Mouse (Mus musculus): Measurements from ENCODE around the gene Cdc42bpa. TPM values are rescaled to one million over a fixed set of nuclear protein-coding genes. Genes with fewer than 3 reads are reported as not detected.

The Cdc42bpa gene
- polyA plus RNA-seq, 1 experiment from 2014 or later = 22.2 TPM

GRCm38 (mm10) chr1:180098426-180098825 lies 138.2 kb downstream of the Cdc42bpa start:
- no peak overlapping the region for H3K27ac ChIP-seq (replicated peaks)
- no peak for ATAC-seq (ENCODE audit: low FRiP score, low read depth)
- no peak overlapping the region for H3K4me3 ChIP-seq
- H3K4me2 ChIP-seq (replicated peaks) = no peak overlapping the region
- H3K9me3 ChIP-seq = no peaks in the 10 kb centered on the region
- peaks cover 11% of the 10 kb centered on the region; the same call in 1 of the 2 replicates for H3K36me3 ChIP-seq
- H3K4me1 ChIP-seq = no peaks in the 10 kb centered on the region
- no peak overlapping the region for H3K9ac ChIP-seq (replicated peaks)
- 91% methylated on average over 5 of the region's 5 CpGs for WGBS
- no peaks in the 10 kb centered on the region for H3K27me3 ChIP-seq

- no peaks in the 10 kb centered on the region for H3K27me3 ChIP-seq
- ATAC-seq (ENCODE audit: low FRiP score, low read depth) = no peak
- WGBS = 63% methylated on average over 3 of the region's 3 CpGs
- H3K9me3 ChIP-seq = no peaks in the 10 kb centered on the region
- H3K4me1 ChIP-seq = 0 out of 2 replicates have a peak, but pooled peaks cover 3% of the 10 kb centered on the region
- H3K36me3 ChIP-seq = no peaks in the 10 kb centered on the region
- H3K4me2 ChIP-seq (replicated peaks) = no peak overlapping the region
- no peak overlapping the region for H3K9ac ChIP-seq (replicated peaks)
- H3K4me3 ChIP-seq = no peak overlapping the region
- H3K27ac ChIP-seq (replicated peaks) = no peak overlapping the region
Observed at GRCm38 (mm10) chr1:180104567-180104966, 144.3 kb downstream of the Cdc42bpa start.

GRCm38 (mm10) chr1:180109050-180109449 lies 148.8 kb downstream of the Cdc42bpa start:
- Histone ChIP-seq H3K4me1 (0 out of 2 replicates have a peak, but pooled peaks cover 3% of the 10 kb centered on the region), H3K4me2 (replicated peaks) (no peak overlapping the region), H3K27me3 (no peaks in the 10 kb centered on the region), H3K4me3 (no peak overlapping the region), H3K9ac (replicated peaks) (no peak overlapping the region), H3K27ac (replicated peaks) (no peak overlapping the region), H3K36me3 (peaks cover 7% of the 10 kb centered on the region; the same call in 1 of the 2 replicates), H3K9me3 (no peaks in the 10 kb centered on the region)
- WGBS = 60% methylated on average over 5 of the region's 5 CpGs
- ATAC-seq (ENCODE audit: low FRiP score, low read depth) = no peak

GRCm38 (mm10) chr1:180116525-180116924 lies 156.3 kb downstream of the Cdc42bpa start:
- peaks cover 12% of the 10 kb centered on the region; the same call in 1 of the 2 replicates for H3K36me3 ChIP-seq
- H3K4me1 ChIP-seq = no peaks in the 10 kb centered on the region
- H3K4me3 ChIP-seq = no peak overlapping the region
- WGBS = 84% methylated on average over 1 of the region's 1 CpGs
- H3K4me2 ChIP-seq (replicated peaks) = no peak overlapping the region
- no peaks in the 10 kb centered on the region for H3K27me3 ChIP-seq
- H3K27ac ChIP-seq (replicated peaks) = no peak overlapping the region
- H3K9ac ChIP-seq (replicated peaks) = no peak overlapping the region
- ATAC-seq (ENCODE audit: low FRiP score, low read depth) = no peak
- no peaks in the 10 kb centered on the region for H3K9me3 ChIP-seq

GRCm38 (mm10) chr1:180118233-180118632 lies 158.0 kb downstream of the Cdc42bpa start:
- H3K36me3 ChIP-seq = 0 out of 2 replicates have a peak, but pooled peaks cover 5% of the 10 kb centered on the region
- no peaks in the 10 kb centered on the region for H3K4me1 ChIP-seq
- no peak overlapping the region for H3K4me2 ChIP-seq (replicated peaks)
- no peaks in the 10 kb centered on the region for H3K9me3 ChIP-seq
- no peak for ATAC-seq (ENCODE audit: low FRiP score, low read depth)
- no peak overlapping the region for H3K4me3 ChIP-seq
- WGBS = 83% methylated on average over 8 of the region's 8 CpGs
- no peak overlapping the region for H3K9ac ChIP-seq (replicated peaks)
- no peaks in the 10 kb centered on the region for H3K27me3 ChIP-seq
- H3K27ac ChIP-seq (replicated peaks) = no peak overlapping the region

- Histone ChIP-seq H3K4me3 (no peak overlapping the region), H3K4me2 (replicated peaks) (no peak overlapping the region), H3K27ac (replicated peaks) (no peak overlapping the region), H3K36me3 (no peaks in the 10 kb centered on the region), H3K4me1 (no peaks in the 10 kb centered on the region), H3K9me3 (no peaks in the 10 kb centered on the region), H3K9ac (replicated peaks) (no peak overlapping the region), H3K27me3 (no peaks in the 10 kb centered on the region)
- WGBS = 98% methylated on average over 5 of the region's 5 CpGs
- no peak for ATAC-seq (ENCODE audit: low FRiP score, low read depth)
Observed at GRCm38 (mm10) chr1:180128077-180128792, 168.0 kb downstream of the Cdc42bpa start.

GRCm38 (mm10) chr1:180131402-180131801 lies 171.1 kb downstream of the Cdc42bpa start:
- H3K27ac ChIP-seq (replicated peaks) = no peak overlapping the region
- ATAC-seq (ENCODE audit: low FRiP score, low read depth) = no peak
- H3K36me3 ChIP-seq = peaks cover 2% of the 10 kb centered on the region; the same call in 1 of the 2 replicates
- H3K4me2 ChIP-seq (replicated peaks) = no peak overlapping the region
- no peak overlapping the region for H3K9ac ChIP-seq (replicated peaks)
- no peaks in the 10 kb centered on the region for H3K4me1 ChIP-seq
- no peaks in the 10 kb centered on the region for H3K9me3 ChIP-seq
- no peak overlapping the region for H3K4me3 ChIP-seq
- no peaks in the 10 kb centered on the region for H3K27me3 ChIP-seq
- 67% methylated on average over 3 of the region's 3 CpGs for WGBS

- H3K36me3 ChIP-seq = peaks cover 10% of the 10 kb centered on the region; the same call in 1 of the 2 replicates
- no peak overlapping the region for H3K4me3 ChIP-seq
- H3K27ac ChIP-seq (replicated peaks) = no peak overlapping the region
- no peak overlapping the region for H3K9ac ChIP-seq (replicated peaks)
- ATAC-seq (ENCODE audit: low FRiP score, low read depth) = no peak
- no peak overlapping the region for H3K4me2 ChIP-seq (replicated peaks)
- no peaks in the 10 kb centered on the region for H3K9me3 ChIP-seq
- WGBS = 92% methylated on average over 4 of the region's 4 CpGs
- no peaks in the 10 kb centered on the region for H3K4me1 ChIP-seq
- no peaks in the 10 kb centered on the region for H3K27me3 ChIP-seq
Observed at GRCm38 (mm10) chr1:180132187-180132586, 171.9 kb downstream of the Cdc42bpa start.

- H3K4me1 ChIP-seq = no peaks in the 10 kb centered on the region
- H3K36me3 ChIP-seq = peaks cover 47% of the 10 kb centered on the region
- no peaks in the 10 kb centered on the region for H3K27me3 ChIP-seq
Observed at GRCm38 (mm10) chr1:180139158-180139557, 178.9 kb downstream of the Cdc42bpa start.

GRCm38 (mm10) chr1:180140970-180141369 lies 180.7 kb downstream of the Cdc42bpa start:
- Histone ChIP-seq H3K4me2 (replicated peaks) (no peak overlapping the region), H3K27me3 (no peaks in the 10 kb centered on the region), H3K4me1 (no peaks in the 10 kb centered on the region), H3K4me3 (no peak overlapping the region), H3K36me3 (peaks cover 54% of the 10 kb centered on the region), H3K9me3 (no peaks in the 10 kb centered on the region), H3K9ac (replicated peaks) (no peak overlapping the region), H3K27ac (replicated peaks) (no peak overlapping the region)
- ATAC-seq (ENCODE audit: low FRiP score, low read depth) = no peak
- 94% methylated on average over 2 of the region's 2 CpGs for WGBS

More at GRCm38 (mm10) chr1:180139158-180139557, 178.9 kb downstream of the Cdc42bpa start:
- no peak for ATAC-seq (ENCODE audit: low FRiP score, low read depth)
- H3K27ac ChIP-seq (replicated peaks) = no peak overlapping the region
- no peak overlapping the region for H3K4me2 ChIP-seq (replicated peaks)
- 87% methylated on average over 4 of the region's 4 CpGs for WGBS
- H3K4me3 ChIP-seq = no peak overlapping the region
- H3K9me3 ChIP-seq = no peaks in the 10 kb centered on the region
- H3K9ac ChIP-seq (replicated peaks) = no peak overlapping the region

GRCm38 (mm10) chr1:180148036-180148435 lies 187.8 kb downstream of the Cdc42bpa start:
- Histone ChIP-seq H3K4me3 (no peak overlapping the region), H3K27ac (replicated peaks) (no peak overlapping the region), H3K4me1 (no peaks in the 10 kb centered on the region), H3K36me3 (peaks cover 43% of the 10 kb centered on the region), H3K4me2 (replicated peaks) (no peak overlapping the region), H3K27me3 (no peaks in the 10 kb centered on the region), H3K9me3 (no peaks in the 10 kb centered on the region), H3K9ac (replicated peaks) (no peak overlapping the region)
- WGBS = 90% methylated on average over 4 of the region's 4 CpGs
- ATAC-seq (ENCODE audit: low FRiP score, low read depth) = no peak

GRCm38 (mm10) chr1:180148563-180148962 lies 188.3 kb downstream of the Cdc42bpa start:
- ATAC-seq (ENCODE audit: low FRiP score, low read depth) = no peak
- H3K4me2 ChIP-seq (replicated peaks) = no peak overlapping the region
- H3K27me3 ChIP-seq = no peaks in the 10 kb centered on the region
- no peak overlapping the region for H3K9ac ChIP-seq (replicated peaks)
- H3K27ac ChIP-seq (replicated peaks) = no peak overlapping the region
- H3K4me3 ChIP-seq = no peak overlapping the region
- peaks cover 39% of the 10 kb centered on the region for H3K36me3 ChIP-seq
- H3K9me3 ChIP-seq = no peaks in the 10 kb centered on the region
- 93% methylated on average over 4 of the region's 4 CpGs for WGBS
- no peaks in the 10 kb centered on the region for H3K4me1 ChIP-seq
